Mouse (Mus musculus) lung, postnatal 36 days (tissue): ENCODE results near the gene Npas2.

ENCODE experiments used
- DNase-seq: peaks from one replicate; pipeline ENCODE4 v3.0.0; 2022; ENCODE audit warnings: mixed read lengths

Npas2 gene

GRCm38 (mm10) chr1:39192997-39193861, at the start of gene Npas2:
TSS of gene Npas2 (plus strand) at chr1:39193731.
- no peak for DNase-seq

- no peak for DNase-seq
Measured at GRCm38 (mm10) chr1:39156778-39157177, 36.8 kb upstream of the Npas2 start.

DNA sequence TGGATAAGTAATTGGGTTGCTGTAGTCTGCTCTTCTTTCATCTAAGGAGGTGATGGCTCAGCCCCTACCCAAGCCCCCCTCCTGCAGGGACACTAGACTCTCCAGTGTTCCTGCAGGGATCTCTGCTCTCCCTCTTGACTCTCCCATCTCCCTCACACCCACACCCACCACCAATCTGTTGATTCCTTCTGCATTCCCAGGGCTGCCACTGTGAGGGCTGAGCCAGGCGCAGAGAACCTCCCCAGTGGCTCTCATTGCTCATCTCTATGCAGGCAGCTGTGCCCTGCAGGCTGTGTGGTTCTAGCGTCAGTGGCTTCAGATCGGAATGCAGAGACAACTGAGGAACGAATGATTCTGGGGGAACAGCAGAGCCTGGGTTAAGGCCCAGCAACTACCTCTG, 33.4 kb upstream of the Npas2 start:
- no peak for DNase-seq

GRCm38 (mm10) chr1:39163077-39163476, 30.5 kb upstream of the Npas2 start:
- DNase-seq = no peak

- no peak for DNase-seq
Measured at GRCm38 (mm10) chr1:39176690-39177089, 16.8 kb upstream of the Npas2 start.

- no peak for DNase-seq
Measured at GRCm38 (mm10) chr1:39177211-39177610, 16.3 kb upstream of the Npas2 start.

DNA sequence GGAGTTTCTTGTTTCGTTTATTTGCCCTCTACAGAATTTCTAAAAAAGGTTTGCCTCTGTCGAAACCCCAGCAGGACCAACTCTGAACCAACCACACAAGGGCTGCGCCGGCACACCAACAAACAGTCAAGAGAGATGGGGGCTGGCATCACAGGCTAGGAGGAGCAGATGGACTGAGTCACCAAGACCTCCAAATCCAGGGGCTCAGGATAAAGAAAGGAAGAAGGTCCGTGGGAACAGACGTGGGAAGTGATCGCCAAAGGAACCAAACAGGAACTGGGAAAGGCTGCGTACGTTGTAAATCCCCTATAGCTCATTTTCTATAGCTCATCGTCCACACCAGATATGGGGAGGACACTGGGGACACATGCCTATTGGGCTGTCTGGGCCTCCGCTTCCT, 13.7 kb upstream of the Npas2 start:
- no peak for DNase-seq

GRCm38 (mm10) chr1:39180517-39180916, 13.0 kb upstream of the Npas2 start:
- no peak for DNase-seq

GRCm38 (mm10) chr1:39181901-39182300, 11.6 kb upstream of the Npas2 start:
- DNase-seq = no peak

DNA sequence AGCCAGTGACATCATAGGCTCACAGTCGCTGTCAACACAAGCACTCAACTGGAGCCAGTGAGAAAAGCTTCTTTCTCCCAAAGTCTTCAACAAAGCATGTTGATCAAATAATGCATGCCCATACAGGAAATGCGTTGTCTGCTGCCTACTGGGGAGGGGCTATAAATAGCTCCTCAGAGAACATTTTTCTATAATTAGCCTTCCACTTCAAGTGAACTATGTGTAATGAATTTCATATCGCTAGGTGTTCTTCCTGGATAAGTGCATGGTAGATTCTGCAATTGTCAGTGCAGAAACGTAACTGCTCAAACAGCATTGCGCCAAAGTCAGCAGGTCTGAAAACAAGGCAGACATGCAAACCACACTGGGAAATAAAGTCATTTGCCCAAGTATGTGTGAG, 7.7 kb upstream of the Npas2 start:
- DNase-seq = no peak

DNA sequence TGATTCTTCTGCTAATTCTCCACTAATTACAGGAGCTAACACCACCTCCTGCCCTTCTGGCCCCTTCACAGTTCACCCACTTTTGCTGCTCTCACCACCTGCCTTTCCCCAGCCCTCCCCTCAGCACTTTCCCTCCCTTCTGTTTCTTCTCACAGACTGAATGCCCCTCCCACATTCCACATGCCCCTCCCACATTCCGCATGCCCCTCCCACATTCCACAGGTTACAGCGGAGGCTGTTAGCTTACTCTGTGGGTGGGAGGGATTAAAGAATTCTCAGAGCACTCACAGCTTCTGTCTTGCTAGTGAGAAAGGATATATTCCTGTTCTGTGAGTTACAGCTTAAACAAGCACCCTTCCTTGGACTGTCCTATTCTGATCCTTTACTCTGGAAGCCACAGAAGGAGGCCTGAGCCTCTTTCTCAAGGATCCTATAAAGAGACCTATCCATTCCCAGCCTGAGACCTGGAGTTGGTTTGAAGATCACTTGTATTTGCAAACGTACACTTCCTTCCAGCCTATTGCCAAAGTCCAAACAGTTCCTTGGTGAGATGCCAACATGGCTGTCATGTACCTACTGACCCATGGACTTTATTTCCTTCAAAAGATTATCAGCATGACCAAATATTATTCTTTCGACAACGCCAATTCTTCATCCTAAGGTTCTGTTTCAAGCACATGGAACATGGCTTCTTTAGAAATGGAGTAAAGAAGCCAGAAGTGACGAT, 6.7 kb upstream of the Npas2 start:
- DNase-seq = peak; percentile 80

DNA sequence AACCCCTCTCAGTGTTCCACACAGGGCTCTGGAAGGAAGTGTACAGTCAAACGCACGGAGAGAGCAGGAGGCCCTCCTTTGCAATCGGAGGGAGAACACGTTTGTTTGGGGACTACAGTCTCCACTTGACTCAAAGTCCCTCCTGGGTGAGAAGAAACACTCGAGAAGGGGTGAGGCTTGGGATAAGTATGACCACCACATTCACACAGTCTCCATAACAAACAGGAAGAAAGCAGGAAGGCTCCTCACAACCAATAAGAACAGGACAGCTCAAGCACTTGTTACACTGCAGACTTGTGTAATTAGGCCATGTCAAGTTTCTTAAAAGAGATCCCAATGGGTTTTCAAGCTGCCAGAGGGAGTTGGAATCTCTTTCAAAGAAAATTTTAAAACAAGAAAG, 2.4 kb upstream of the Npas2 start:
- no peak for DNase-seq

- DNase-seq = peak; percentile 91
Measured at GRCm38 (mm10) chr1:39192460-39192996, 1.0 kb upstream of the Npas2 start.

- no peak for DNase-seq
Measured at GRCm38 (mm10) chr1:39193862-39194675, 538 bp downstream of the Npas2 start.

DNA sequence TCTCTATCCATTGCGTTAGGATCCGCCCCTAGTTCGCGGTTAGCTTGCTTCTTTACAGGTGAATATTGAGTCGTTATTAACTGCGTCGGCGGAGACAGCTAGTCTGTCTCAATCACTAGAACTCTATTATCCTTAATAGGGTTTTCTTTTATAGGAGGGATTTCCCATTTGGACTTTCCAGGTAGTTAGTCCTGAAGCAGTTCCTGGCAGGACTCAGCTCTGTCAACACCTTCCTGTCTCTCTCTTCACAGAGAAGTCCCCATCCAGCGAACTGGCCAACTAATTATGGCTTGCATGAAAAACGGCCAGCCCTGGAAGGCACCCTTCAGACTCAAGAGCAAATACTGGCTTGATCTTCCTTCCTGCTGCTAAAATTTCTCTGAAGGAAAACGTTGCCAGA, 1.4 kb downstream of the Npas2 start:
- DNase-seq = no peak

DNA sequence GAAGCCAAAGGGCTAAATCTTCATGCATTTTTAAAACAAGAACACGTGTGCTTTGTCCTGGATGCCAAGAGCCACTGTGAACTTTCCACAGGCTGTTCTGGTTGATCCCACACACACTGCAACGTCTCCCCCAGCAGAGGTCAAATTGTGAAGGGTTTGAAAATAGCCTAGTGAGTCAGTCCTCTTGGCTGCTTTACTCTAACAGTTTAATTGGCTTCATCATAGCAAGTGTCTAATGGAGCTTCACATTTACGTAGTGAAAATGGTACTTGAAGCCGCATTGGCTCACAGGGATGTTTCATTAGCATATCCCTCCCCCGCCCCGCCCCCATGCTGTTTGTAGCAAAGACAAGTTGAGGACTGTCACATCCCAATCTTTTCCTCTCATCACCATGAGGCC, 2.6 kb downstream of the Npas2 start:
- no peak for DNase-seq

GRCm38 (mm10) chr1:39196676-39197375, 3.3 kb downstream of the Npas2 start:
- peak; percentile 70 for DNase-seq

DNA sequence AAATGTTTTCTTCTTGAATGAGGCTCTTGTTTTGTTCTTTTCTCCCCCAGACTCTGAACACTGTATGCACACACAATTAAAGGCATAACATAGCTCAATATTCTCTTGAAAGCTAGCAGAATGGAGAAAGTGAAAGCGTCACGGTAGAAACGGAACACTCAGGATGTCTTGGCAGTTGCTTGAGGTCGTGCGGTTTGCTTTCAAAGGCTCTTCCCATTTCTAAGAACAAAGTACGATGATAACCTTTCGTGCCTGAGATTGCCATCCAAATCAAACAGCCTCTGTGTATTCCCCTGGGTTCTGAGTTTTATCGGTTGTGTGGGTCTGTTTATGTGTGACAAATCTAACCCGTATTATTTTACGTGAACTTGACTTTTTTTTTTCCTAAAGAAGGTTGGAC, 11.5 kb downstream of the Npas2 start:
- no peak for DNase-seq

DNA sequence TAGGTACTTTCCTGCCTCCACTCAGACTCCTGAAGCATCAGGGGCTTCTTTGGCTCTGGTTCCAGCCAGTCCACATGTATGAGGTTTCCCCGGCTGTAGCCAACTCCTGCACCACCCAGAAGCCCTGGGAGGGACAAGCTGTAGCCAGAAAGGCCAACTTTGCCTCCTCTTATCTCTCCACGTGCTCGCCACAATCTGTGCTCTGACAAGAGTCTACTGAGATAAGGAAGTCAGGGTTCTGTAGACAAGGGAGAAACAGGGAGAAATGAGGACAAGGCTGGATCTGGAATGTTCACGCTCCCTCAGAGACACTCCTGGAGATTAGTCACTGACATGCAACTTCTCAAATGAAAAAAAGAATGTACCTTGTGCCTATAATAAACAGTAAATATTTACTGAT, 12.2 kb downstream of the Npas2 start:
- DNase-seq = no peak

GRCm38 (mm10) chr1:39206942-39207341, 13.4 kb downstream of the Npas2 start:
- peak; percentile 51 for DNase-seq

- DNase-seq = no peak
Measured at GRCm38 (mm10) chr1:39210928-39211327, 17.4 kb downstream of the Npas2 start.

DNA sequence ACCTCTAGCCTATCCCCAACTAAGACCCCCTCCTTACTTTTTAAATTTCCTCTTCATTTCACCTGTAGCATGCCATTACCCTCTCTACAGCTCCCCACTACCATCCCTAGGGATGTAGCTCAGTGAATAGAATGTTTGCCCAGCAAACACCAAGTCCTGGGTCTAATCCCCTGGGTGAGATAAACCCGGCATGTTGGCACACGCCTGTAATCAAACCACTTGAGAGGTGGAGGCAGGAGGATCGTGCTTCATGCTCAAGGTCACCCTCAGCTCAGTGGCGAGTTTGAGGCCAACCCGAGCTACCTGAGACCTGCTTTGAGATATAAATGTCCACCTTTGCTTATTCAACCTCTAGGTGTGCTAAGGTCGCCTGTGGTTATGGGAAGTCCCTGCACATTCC, 19.5 kb downstream of the Npas2 start:
- DNase-seq = no peak
